Mouse (Mus musculus) left cerebral cortex, adult 6 months (tissue): ENCODE measurements around the gene Iyd. TPM values are rescaled to one million over a fixed set of nuclear protein-coding genes. Genes with fewer than 3 reads are reported as not detected.

Source experiments
- long read RNA-seq, 2 experiments: library from polyadenylated mRNA; unstranded; transcript quantifications; one replicate each; pipeline ENCODE4 v2.0.0; 2019 to 2020
- polyA plus RNA-seq: library from polyadenylated mRNA; unstranded; fragments of <200 nt; fragmentation: Nextera tagmentation; gene quantifications from 2 replicates; pipeline ENCODE4 v1.2.3, GENCODE M21; 2021

The Iyd gene
- 0.40 TPM in 1 of 2 replicates, not detected in the other for polyA plus RNA-seq
- long read RNA-seq, experiment 1, partial matches to known transcripts = 0 of 2 reads
- long read RNA-seq, experiment 1, other reads (novel, unspliced or antisense) = 0 of 2 reads
- long read RNA-seq, experiment 2 = 0 reads

GRCm38 (mm10) chr10:3540003-3540827 lies at the start of gene Iyd:
Gene Iyd, plus strand, starts transcription at chr10:3540240.

Other genes with a start within 250 kb of the Iyd start
- 7.4 TPM in 2 replicates for gene Ppp1r14c, start 174.2 kb upstream of the Iyd start, polyA plus RNA-seq
- 1.9 and 3.0 TPM in 2 replicates for gene Plekhg1, start 200.1 kb downstream of the Iyd start, polyA plus RNA-seq